Comparison of ENCODE assay signal across 26 mouse cellular contexts in genomic region chr10:93369737-93370136, GRCm38 (mm10).
"Had no signal": no experiment of that assay in that cellular context is flagged by ENCODE, and none has a peak within 500 bp of the region (broad histone marks: within the 10 kb centered on the region; RNA-seq: fewer than 3 reads in every experiment).

No protein-coding gene starts in this region.

- H3K27me3 ChIP-seq: heart, embryonic 13.5 days; heart, embryonic 15.5 days; hindbrain, embryonic 12.5 days; intestine, embryonic 15.5 days; kidney, embryonic 15.5 days; limb, embryonic 12.5 days; liver, embryonic 13.5 days had no signal

- H3K4me2 ChIP-seq: heart, embryonic 11.5 days; heart, embryonic 13.5 days; heart, embryonic 15.5 days; hindbrain, embryonic 12.5 days; hindbrain, embryonic 14.5 days; intestine, embryonic 15.5 days; kidney, embryonic 15.5 days; limb, embryonic 12.5 days; liver, embryonic 11.5 days; liver, embryonic 13.5 days had no signal

- H3K4me1 ChIP-seq: heart, embryonic 15.5 days; intestine, embryonic 15.5 days; liver, embryonic 13.5 days had no signal

- ATAC-seq: hindbrain, embryonic 16.5 days; intestine, embryonic 15.5 days; intestine, postnatal 0 days had no signal

- H3K36me3 ChIP-seq: heart, embryonic 13.5 days; heart, embryonic 15.5 days; hindbrain, embryonic 10.5 days; hindbrain, embryonic 12.5 days; intestine, embryonic 15.5 days; kidney, embryonic 15.5 days; limb, embryonic 10.5 days; limb, embryonic 12.5 days; liver, embryonic 13.5 days had no signal

- DNase-seq: gastrocnemius, adult 2 months; gastrocnemius, postnatal 10 days; gastrocnemius, postnatal 25 days; heart, postnatal 4 days; kidney, adult 18-20 months; kidney, adult 9 months; kidney, postnatal 14 days; kidney, postnatal 4 days; liver; liver, embryonic 13.5 days had no signal

- H3K4me3 ChIP-seq: gastrocnemius, adult 2 months; heart, embryonic 13.5 days; heart, embryonic 15.5 days; hindbrain, embryonic 10.5 days; hindbrain, embryonic 12.5 days; intestine, embryonic 15.5 days; kidney, embryonic 15.5 days; layer of hippocampus, adult 2 months; left cerebral cortex, adult 2 months; limb, embryonic 10.5 days; limb, embryonic 12.5 days; liver, embryonic 13.5 days had no signal

- H3K9ac ChIP-seq: heart, embryonic 13.5 days; heart, embryonic 15.5 days; hindbrain, embryonic 12.5 days; hindbrain, embryonic 14.5 days; intestine, embryonic 15.5 days; kidney, embryonic 15.5 days; limb, embryonic 12.5 days; liver, embryonic 13.5 days had no signal

- H3K27ac ChIP-seq: gastrocnemius, adult 2 months; heart, embryonic 13.5 days; heart, embryonic 15.5 days; hindbrain, embryonic 10.5 days; hindbrain, embryonic 12.5 days; hindbrain, embryonic 14.5 days; intestine, embryonic 15.5 days; kidney, embryonic 15.5 days; kidney, postnatal 0 days; layer of hippocampus, adult 2 months; left cerebral cortex, adult 2 months; limb, embryonic 10.5 days; limb, embryonic 12.5 days; liver, embryonic 13.5 days had no signal

- H3K9me3 ChIP-seq: heart, embryonic 13.5 days; heart, embryonic 15.5 days; hindbrain, embryonic 10.5 days; hindbrain, embryonic 12.5 days; intestine, embryonic 15.5 days; kidney, embryonic 15.5 days; limb, embryonic 10.5 days; limb, embryonic 12.5 days; liver, embryonic 13.5 days had no signal
